Mouse (Mus musculus) intestine, embryonic 15.5 days (tissue): ENCODE measurements around the gene Gm28308. TPM values are rescaled to one million over a fixed set of nuclear protein-coding genes. Genes with fewer than 3 reads are reported as not detected.

ENCODE experiments used
- ATAC-seq: fragments of 200-750 bp; cut with Nextera tagmentation; 2 replicates; pipeline ENCODE4 v1.8.0; 2017; ENCODE audit warnings: moderate TSS enrichment, moderate library complexity
- H3K27ac ChIP-seq: fragments of 300-500 bp; sonication (generic); 2 replicates; pipeline ENCODE4 v1.5.1; 2015; ENCODE audit warnings: mild to moderate bottlenecking, inconsistent platforms
- H3K27me3 ChIP-seq: fragments of 300-500 bp; sonication (generic); replicated peaks from 2 replicates; pipeline ENCODE4 v1.6.1; 2015; ENCODE audit warnings: inconsistent platforms
- H3K36me3 ChIP-seq: fragments of 300-500 bp; sonication (generic); 2 replicates; pipeline ENCODE4 v1.6.1; 2015; ENCODE audit warnings: inconsistent platforms
- H3K4me1 ChIP-seq: fragments of 300-500 bp; sonication (generic); replicated peaks from 2 replicates; pipeline ENCODE4 v1.6.1; 2015; ENCODE audit warnings: inconsistent platforms
- H3K4me2 ChIP-seq: fragments of 300-500 bp; sonication (generic); replicated peaks from 2 replicates; pipeline ENCODE4 v1.6.1; 2015; ENCODE audit warnings: mild to moderate bottlenecking, inconsistent platforms
- H3K4me3 ChIP-seq: fragments of 300-500 bp; sonication (generic); replicated peaks from 2 replicates; pipeline ENCODE4 v1.5.1; 2015; ENCODE audit warnings: inconsistent platforms
- H3K9ac ChIP-seq: fragments of 300-500 bp; sonication (generic); 2 replicates; pipeline ENCODE4 v1.6.1; 2015; ENCODE audit warnings: inconsistent platforms
- H3K9me3 ChIP-seq: fragments of 300-500 bp; sonication (generic); 2 replicates; pipeline ENCODE4 v1.6.1; 2016; ENCODE audit warnings: inconsistent platforms
- WGBS: fragments of 180-500 bp; shearing (Covaris S2); methylation state at CpG from one replicate; pipeline ENCODE4 v1.1.7; 2015; 5-methylcytosine and 5-hydroxymethylcytosine counted together
- polyA plus RNA-seq: library from polyadenylated mRNA; unstranded; fragments of >200 nt; fragmentation: Nextera tagmentation; extraction: Ambion mirVana; gene quantifications from 2 replicates; pipeline ENCODE4 v1.2.1, GENCODE M21; 2015

The Gm28308 gene
- not detected in 2 replicates for polyA plus RNA-seq

GRCm38 (mm10) chr6:52213119-52213986 lies at the start of gene Gm28308, which contains the start of gene Hoxa3:
Gene Gm28308 (minus strand): TSS chr6:52213339.
Gene Hoxa3 (minus strand): TSS chr6:52213336.
- H3K27ac ChIP-seq: peak within 1 kb of the TSS; percentile 91
- peaks cover 79% of the 10 kb centered on the region for H3K27me3 ChIP-seq
- peak within 1 kb of the TSS; percentile 69 for H3K4me2 ChIP-seq
- 10% methylated on average over 38 of the region's 38 CpGs for WGBS
- no peaks in the 10 kb centered on the region for H3K9me3 ChIP-seq
- H3K4me3 ChIP-seq: peak within 1 kb of the TSS; percentile 52
- H3K9ac ChIP-seq: peak within 1 kb of the TSS; percentile 69
- ATAC-seq: peak; percentile 37; the same call in 1 of the 2 replicates
- H3K4me1 ChIP-seq: peaks cover 38% of the 10 kb centered on the region
- H3K36me3 ChIP-seq: no peaks in the 10 kb centered on the region

GRCm38 (mm10) chr6:52262463-52263320 lies 49.6 kb upstream of the Gm28308 start:
- no peaks in the 10 kb centered on the region for H3K36me3 ChIP-seq
- WGBS: 3% methylated on average over 24 of the region's 24 CpGs
- H3K27me3 ChIP-seq: peaks cover 87% of the 10 kb centered on the region
- no peak overlapping the region for H3K9ac ChIP-seq
- H3K4me2 ChIP-seq: no peak overlapping the region
- H3K27ac ChIP-seq: no peak overlapping the region
- no peaks in the 10 kb centered on the region for H3K9me3 ChIP-seq
- H3K4me1 ChIP-seq: peaks cover 13% of the 10 kb centered on the region
- H3K4me3 ChIP-seq: no peak overlapping the region
- ATAC-seq: no peak

DNA sequence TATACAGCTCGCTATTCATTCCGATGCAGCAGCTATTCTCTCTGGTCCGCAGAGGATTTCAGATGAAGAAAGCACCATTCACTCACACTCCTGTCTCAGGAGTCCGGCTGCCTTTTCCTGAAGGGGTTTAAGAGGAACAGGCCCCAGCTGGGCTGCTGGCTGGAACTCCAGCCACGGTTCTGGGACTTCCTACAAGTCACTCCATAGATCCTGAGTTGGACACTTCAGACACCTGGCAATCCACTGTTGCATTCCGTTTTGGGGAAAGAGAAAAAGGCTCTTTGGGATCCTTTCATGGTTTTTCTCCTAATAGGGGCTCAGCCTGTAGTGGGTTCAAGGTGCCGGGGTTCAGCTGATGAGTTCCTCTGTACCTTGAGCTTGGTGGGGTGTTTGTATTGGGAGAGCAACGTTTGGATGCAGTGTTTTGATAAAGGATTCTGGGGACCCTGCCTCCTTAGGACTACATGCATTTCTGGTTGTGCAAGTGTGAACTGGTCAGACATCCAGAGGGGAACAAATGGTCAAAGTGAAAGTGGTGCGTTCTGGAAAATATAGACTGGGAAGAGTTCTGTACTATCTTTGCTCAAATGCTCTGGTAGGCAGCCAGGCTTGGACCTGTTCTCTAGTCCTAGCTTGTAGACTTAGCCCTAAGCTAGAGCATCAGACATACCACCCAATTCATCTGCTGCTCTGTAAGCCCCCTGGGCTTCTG lies 48.8 kb upstream of the Gm28308 start:
- Histone ChIP-seq H3K9ac (no peak overlapping the region), H3K27ac (no peak overlapping the region), H3K4me1 (peaks cover 13% of the 10 kb centered on the region), H3K4me3 (no peak overlapping the region), H3K4me2 (no peak overlapping the region), H3K36me3 (no peaks in the 10 kb centered on the region), H3K9me3 (no peaks in the 10 kb centered on the region), H3K27me3 (peaks cover 86% of the 10 kb centered on the region)
- no peak for ATAC-seq
- WGBS: 7% methylated on average over 9 of the region's 9 CpGs

DNA sequence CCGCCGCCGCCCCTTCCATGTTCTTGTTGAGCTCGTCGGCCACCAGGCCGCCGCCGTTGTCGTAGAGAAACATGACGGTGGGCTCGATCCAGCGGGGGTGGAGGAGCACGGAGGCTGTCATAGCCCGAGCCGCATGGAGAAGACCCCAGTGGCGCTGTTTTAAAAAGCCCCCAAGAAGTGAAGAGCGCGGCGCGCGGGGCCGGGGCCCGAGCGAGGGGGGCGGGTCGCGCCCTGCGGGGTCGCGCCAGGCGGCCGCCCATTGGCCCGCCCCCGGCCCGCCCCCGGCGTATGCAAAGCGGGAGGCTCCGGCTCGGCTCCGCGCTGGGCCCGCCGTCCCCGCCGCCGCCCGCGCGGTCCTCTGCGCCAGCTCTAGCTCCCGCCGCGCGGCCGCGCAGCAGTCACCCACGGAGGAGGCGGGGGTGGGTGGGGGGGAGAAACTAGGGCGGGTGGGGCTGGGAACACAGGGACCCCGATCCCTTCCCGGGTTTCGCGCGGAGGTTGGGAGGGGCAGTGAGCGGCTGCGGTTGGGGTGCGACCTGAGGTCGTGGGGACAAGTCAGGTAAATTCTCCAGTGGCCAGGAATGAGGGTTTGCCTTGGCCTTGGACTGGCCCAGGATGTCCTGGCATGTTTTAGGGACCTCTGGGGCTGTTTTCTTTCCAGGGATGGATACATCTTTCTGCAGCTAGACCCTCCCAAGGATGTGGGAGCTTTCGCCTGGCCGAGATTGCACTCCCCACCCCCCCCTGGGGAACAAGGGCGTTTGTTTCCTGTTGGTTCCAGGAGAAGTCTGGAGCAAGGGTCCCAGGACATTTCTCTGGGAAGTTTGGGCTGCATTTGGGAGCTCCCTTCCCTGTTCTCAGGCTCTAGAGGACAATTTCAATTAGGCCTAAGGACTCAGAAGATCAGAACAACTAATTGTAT lies 47.8 kb upstream of the Gm28308 start, which contains the start of gene Hoxa13:
Hoxa13 (minus strand) TSS at position 227 of the 922 bp plus-strand sequence.
- H3K27me3 ChIP-seq: peaks cover 82% of the 10 kb centered on the region
- WGBS: under 1% methylated on average over 60 of the region's 72 CpGs
- H3K4me2 ChIP-seq: peak within 1 kb of the TSS; percentile 79
- H3K4me3 ChIP-seq: peak within 1 kb of the TSS; percentile 44
- H3K36me3 ChIP-seq: no peaks in the 10 kb centered on the region
- H3K9me3 ChIP-seq: no peaks in the 10 kb centered on the region
- peak; percentile 84 for ATAC-seq
- H3K9ac ChIP-seq: peak within 1 kb of the TSS; percentile 20; the same call in 1 of the 2 replicates
- H3K4me1 ChIP-seq: peaks cover 13% of the 10 kb centered on the region
- no peak within 1 kb of the TSS for H3K27ac ChIP-seq

GRCm38 (mm10) chr6:52259811-52260261 lies 46.7 kb upstream of the Gm28308 start:
- under 1% methylated on average over 39 of the region's 39 CpGs for WGBS
- Histone ChIP-seq H3K4me1 (peaks cover 13% of the 10 kb centered on the region), H3K27ac (no peak overlapping the region), H3K9me3 (no peaks in the 10 kb centered on the region), H3K4me3 (peak overlapping the region; percentile 44), H3K4me2 (peak overlapping the region; percentile 79), H3K36me3 (no peaks in the 10 kb centered on the region), H3K9ac (peak overlapping the region; percentile 20; the same call in 1 of the 2 replicates), H3K27me3 (peaks cover 78% of the 10 kb centered on the region)
- ATAC-seq: peak; percentile 54

DNA sequence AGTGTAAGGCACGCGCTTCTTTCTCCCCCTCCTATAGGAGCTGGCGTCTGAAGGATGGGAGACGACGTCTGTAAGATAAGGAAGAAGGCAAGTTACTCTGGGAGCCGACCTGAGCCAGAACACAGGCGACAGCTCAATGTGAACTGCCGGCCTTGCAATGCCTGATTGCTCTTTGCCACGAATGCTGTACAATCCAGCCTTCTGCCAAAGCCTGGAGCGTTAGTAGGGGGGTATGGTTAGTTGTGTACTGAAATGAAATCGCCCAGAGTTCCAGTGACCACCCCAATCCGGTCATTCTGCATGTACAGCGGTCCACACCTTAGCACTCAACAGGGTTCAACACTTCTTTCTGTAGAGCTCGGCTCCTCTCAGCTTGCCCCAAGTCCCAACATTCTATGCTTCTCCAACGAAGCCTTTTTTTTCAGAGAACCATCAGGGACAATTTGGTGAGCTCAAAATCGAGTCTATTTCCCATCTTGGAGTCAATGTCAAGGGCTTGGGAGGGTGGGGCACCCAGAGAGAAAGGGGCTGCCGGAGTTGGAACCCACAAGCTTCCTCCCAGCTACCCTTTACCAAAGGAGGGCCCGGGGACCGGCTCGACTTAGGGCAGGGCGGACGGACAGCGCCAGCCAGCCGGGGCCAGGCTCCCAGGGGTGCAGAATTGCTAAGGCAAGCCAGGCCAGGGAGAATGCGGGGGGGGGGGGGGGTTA lies 46.1 kb upstream of the Gm28308 start:
- Histone ChIP-seq H3K27ac (no peak overlapping the region), H3K9ac (no peak overlapping the region), H3K4me1 (peaks cover 13% of the 10 kb centered on the region), H3K4me2 (peak overlapping the region; percentile 79), H3K9me3 (no peaks in the 10 kb centered on the region), H3K27me3 (peaks cover 73% of the 10 kb centered on the region), H3K36me3 (no peaks in the 10 kb centered on the region), H3K4me3 (peak overlapping the region; percentile 44)
- ATAC-seq: peak; percentile 50; the same call in 1 of the 2 replicates
- 2% methylated on average over 25 of the region's 25 CpGs for WGBS

DNA sequence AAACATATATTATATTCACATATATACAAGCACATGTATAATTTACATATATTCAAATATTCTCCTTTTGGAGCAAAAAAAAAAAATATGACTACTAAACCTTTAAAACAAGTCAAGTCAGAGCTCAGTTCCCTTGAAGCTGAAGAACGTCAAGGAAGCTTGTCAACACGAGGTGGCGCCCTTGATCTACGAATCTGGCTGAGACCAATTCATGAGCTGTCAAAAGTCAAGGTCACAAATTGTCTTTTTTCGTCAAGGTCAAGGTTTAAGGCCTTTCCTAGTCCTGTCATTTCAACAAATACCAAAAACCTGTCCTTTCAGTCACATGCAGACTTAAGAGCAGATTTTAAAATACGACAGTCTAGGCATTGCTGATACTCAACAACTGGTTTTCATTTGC lies 43.8 kb upstream of the Gm28308 start:
- H3K27ac ChIP-seq: no peak overlapping the region
- H3K9ac ChIP-seq: no peak overlapping the region
- no peaks in the 10 kb centered on the region for H3K36me3 ChIP-seq
- H3K4me3 ChIP-seq: no peak overlapping the region
- H3K4me1 ChIP-seq: peaks cover 17% of the 10 kb centered on the region
- under 1% methylated on average over 6 of the region's 6 CpGs for WGBS
- peaks cover 73% of the 10 kb centered on the region for H3K27me3 ChIP-seq
- H3K9me3 ChIP-seq: no peaks in the 10 kb centered on the region
- no peak for ATAC-seq
- H3K4me2 ChIP-seq: no peak overlapping the region

DNA sequence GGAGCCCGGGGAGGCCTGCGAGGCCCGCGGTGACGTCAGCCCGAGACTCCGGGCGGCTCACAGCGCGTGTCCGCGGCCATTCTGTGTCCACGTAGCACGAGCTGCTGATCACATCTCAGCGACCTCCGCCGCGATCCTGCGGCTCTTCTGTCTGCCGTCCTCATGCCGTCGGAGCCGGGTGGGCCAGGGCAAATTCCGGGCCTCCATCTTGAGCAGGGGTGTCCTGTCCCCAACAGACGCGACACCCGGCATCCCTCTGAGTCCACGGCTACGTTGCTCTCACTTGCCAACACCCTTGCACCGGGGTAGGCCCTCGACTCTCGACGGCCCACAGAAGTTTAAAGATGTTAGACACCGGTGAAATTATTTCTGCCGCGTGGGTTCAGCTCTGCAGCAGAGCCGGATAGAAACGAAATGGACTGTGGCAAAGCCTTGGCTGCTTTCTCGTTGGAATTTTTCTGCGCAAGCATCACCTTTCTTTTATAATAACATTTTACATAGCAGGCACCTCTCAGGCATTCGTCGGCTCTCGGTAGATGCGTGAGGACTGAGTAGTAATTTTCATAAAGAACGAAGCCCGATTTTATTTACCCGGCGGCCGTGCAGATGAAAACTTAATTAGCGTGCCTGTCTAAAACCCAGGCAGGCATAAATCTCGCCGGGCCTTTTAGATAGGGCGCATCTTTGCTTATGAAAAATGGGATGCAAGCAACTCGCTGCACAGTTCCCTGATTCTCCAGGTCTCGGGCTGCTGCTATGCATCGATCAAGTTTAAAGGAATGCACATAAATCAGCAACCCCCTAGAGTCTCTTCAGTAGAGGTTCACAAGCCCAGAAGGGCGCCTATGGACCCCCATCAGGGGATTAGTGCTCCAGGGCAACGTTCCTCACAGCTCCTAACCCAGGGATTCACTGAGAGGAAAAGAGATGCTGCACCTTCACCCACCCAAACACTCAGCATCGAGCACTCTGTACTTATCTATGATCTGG lies 40.7 kb upstream of the Gm28308 start:
- H3K9me3 ChIP-seq: no peaks in the 10 kb centered on the region
- WGBS: 2% methylated on average over 59 of the region's 59 CpGs
- H3K9ac ChIP-seq: no peak overlapping the region
- H3K27ac ChIP-seq: no peak overlapping the region
- ATAC-seq: no peak
- 0 out of 2 replicates have a peak, but pooled peaks cover 4% of the 10 kb centered on the region for H3K4me1 ChIP-seq
- peak overlapping the region; percentile 39; the same call in 1 of the 2 replicates for H3K4me2 ChIP-seq
- H3K27me3 ChIP-seq: peaks cover 75% of the 10 kb centered on the region
- H3K36me3 ChIP-seq: no peaks in the 10 kb centered on the region
- H3K4me3 ChIP-seq: peak overlapping the region; percentile 20

DNA sequence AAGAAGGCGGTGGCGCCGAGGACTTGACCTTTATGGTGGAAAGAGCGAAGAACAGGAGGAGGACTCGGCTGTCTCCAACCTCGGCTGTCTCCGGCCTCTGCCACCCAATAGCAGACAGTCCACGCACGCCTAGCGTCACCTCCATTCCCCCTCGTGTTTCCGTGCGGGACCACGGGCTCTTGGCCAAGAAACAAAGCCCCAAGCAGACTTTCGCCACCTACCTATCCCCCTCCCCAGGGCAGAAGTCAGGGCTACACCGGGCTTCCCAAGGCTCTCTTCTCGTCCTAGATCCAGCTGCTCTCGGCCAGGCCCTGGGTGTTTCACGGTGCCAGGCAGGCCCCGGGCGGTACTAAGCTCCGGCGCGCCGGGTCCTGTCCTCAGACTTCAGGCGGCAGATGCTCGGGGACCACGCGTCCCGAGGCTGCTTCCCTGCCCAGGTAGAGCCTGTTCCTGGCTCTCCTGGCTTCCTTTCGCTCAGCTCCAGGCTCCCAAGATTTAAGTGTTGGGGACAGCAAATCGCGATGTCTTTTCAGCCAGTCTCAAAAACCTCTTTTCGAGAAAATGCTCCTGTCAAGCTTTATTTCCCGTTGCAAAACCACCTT lies 39.7 kb upstream of the Gm28308 start:
- no peak overlapping the region for H3K9ac ChIP-seq
- H3K9me3 ChIP-seq: no peaks in the 10 kb centered on the region
- peak overlapping the region; percentile 10; the same call in 1 of the 2 replicates for H3K4me3 ChIP-seq
- H3K27ac ChIP-seq: no peak overlapping the region
- H3K4me1 ChIP-seq: 0 out of 2 replicates have a peak, but pooled peaks cover 4% of the 10 kb centered on the region
- WGBS: 3% methylated on average over 35 of the region's 35 CpGs
- peak overlapping the region; percentile 39; the same call in 1 of the 2 replicates for H3K4me2 ChIP-seq
- H3K36me3 ChIP-seq: no peaks in the 10 kb centered on the region
- ATAC-seq: no peak
- H3K27me3 ChIP-seq: peaks cover 77% of the 10 kb centered on the region
